Mouse (Mus musculus) MEL (cell line): ENCODE results near the gene Oxsr1.

Experiments used
- CHD2 ChIP-seq: IDR thresholded peaks from 2 replicates; pipeline ENCODE4 v1.6.1; 2011; ENCODE audit warnings: low read length, improper control_type of control experiment
- CTCF ChIP-seq, 3 experiments: IDR thresholded peaks in 2 of 3; conservative IDR thresholded peaks in 1 of 3; 2 replicates each; pipeline ENCODE4 v1.5.1; 2011 to 2012; ENCODE audit warnings: low read length in 3 of 3, low read depth in 2 of 3, mild to moderate bottlenecking in 2 of 3, improper control_type of control experiment in 1 of 3, inconsistent platforms in 1 of 3, mixed read lengths in 1 of 3, moderate library complexity in 1 of 3; ENCODE audit not compliant: control insufficient read depth in 1 of 3, insufficient read depth in 1 of 3, poor library complexity in 1 of 3, severe bottlenecking in 1 of 3
- E2F4 ChIP-seq: IDR thresholded peaks from 2 replicates; pipeline ENCODE4 v1.6.1; 2011; ENCODE audit warnings: low read depth, low read length, improper control_type of control experiment, borderline replicate concordance
- JUND ChIP-seq: IDR thresholded peaks from 2 replicates; pipeline ENCODE4 v1.6.1; 2011; ENCODE audit warnings: low read depth, mild to moderate bottlenecking, improper control_type of control experiment, low read length
- KAT2A ChIP-seq: conservative IDR thresholded peaks from 2 replicates; pipeline ENCODE4 v1.6.1; 2012; ENCODE audit warnings: low read depth, low read length, improper control_type of control experiment, inconsistent platforms
- MAFK ChIP-seq: IDR thresholded peaks from 2 replicates; pipeline ENCODE4 v1.6.1; 2011; ENCODE audit warnings: low read depth, mild to moderate bottlenecking, low read length, improper control_type of control experiment, borderline replicate concordance
- POLR2A ChIP-seq, 2 experiments: IDR thresholded peaks; 2 replicates each; pipeline ENCODE4 v1.6.1; 2011 to 2012; ENCODE audit warnings: low read length in 2 of 2, mild to moderate bottlenecking in 2 of 2, control low read depth in 1 of 2, improper control_type of control experiment in 1 of 2, low read depth in 1 of 2, moderate library complexity in 1 of 2; ENCODE audit not compliant: control insufficient read depth in 1 of 2, insufficient read depth in 1 of 2, poor library complexity in 1 of 2
- ZKSCAN1 ChIP-seq: IDR thresholded peaks from 2 replicates; pipeline ENCODE4 v1.6.1; 2012; ENCODE audit warnings: low read depth, mild to moderate bottlenecking, inconsistent platforms, low read length, improper control_type of control experiment, moderate library complexity
- ZMIZ1 ChIP-seq: IDR thresholded peaks from 2 replicates; pipeline ENCODE4 v1.6.1; 2012; ENCODE audit warnings: low read depth, mild to moderate bottlenecking, inconsistent platforms, low read length, improper control_type of control experiment, moderate library complexity

- TF ChIP-seq JUND, result no peak
- no peak for TF ChIP-seq CHD2
- TF ChIP-seq ZMIZ1, result no peak
- TF ChIP-seq KAT2A, result no peak; the same call in 1 of the 2 replicates
- TF ChIP-seq E2F4, result no peak
- TF ChIP-seq ZKSCAN1, result no peak
- TF ChIP-seq CTCF (IDR thresholded peaks at IDR 0.05 in 2 of 3, conservative IDR thresholded peaks at IDR 0.05 in 1 of 3; ENCODE audit: control insufficient read depth in 1 of 3, insufficient read depth in 1 of 3, low read depth in 2 of 3, low read length in 3 of 3, poor library complexity in 1 of 3, severe bottlenecking in 1 of 3), result no peak
- no peak for TF ChIP-seq POLR2A (IDR thresholded peaks at IDR 0.05; ENCODE audit: control insufficient read depth in 1 of 2, insufficient read depth in 1 of 2, low read depth in 1 of 2, low read length in 2 of 2, poor library complexity in 1 of 2)
- no peak for TF ChIP-seq MAFK
Measured at GRCm38 (mm10) chr9:119340212-119340580, 18.0 kb upstream of the Oxsr1 start.
